Mouse (Mus musculus): ENCODE results near the gene 4930447C04Rik. TPM values are rescaled to one million over a fixed set of nuclear protein-coding genes. Genes with fewer than 3 reads are reported as not detected.

4930447C04Rik gene
- total and polyA plus RNA-seq, 3 experiments = 0.66 TPM; not detected in 2

GRCm38 (mm10) chr12:72976172-72976571, 35.6 kb upstream of the 4930447C04Rik start:
- TF ChIP-seq CTCF (IDR thresholded peaks at IDR 0.05; ENCODE audit: low read depth, low read length) = no peak
- no peak for TF ChIP-seq POLR2AphosphoS5 (IDR thresholded peaks at IDR 0.05; ENCODE audit: insufficient replicate concordance, low read depth, low read length)
- TF ChIP-seq GATA1 (IDR thresholded peaks at IDR 0.05; ENCODE audit: borderline replicate concordance, low read length) = no peak
- no peak for TF ChIP-seq GATA2 (IDR thresholded peaks at IDR 0.05; ENCODE audit: borderline replicate concordance, low read depth, low read length)
- no peak for TF ChIP-seq TAL1 (conservative IDR thresholded peaks at IDR 0.05; ENCODE audit: low read depth, low read length)
- H3K4me3 ChIP-seq (ENCODE audit: low read depth, low read length) = peak overlapping the region; percentile 37; the same call in 1 of the 2 replicates
- ATAC-seq (ENCODE audit: extremely low read depth, insufficient number of reproducible peaks, low FRiP score, poor library complexity, severe bottlenecking) = no peak

GRCm38 (mm10) chr12:72973161-72973560, 32.6 kb upstream of the 4930447C04Rik start:
- peaks cover 9% of the 10 kb centered on the region; the same call in 1 of the 2 replicates for H3K27me3 ChIP-seq (ENCODE audit: insufficient read depth, low read length)
- H3K9me3 ChIP-seq (replicated peaks) = no peaks in the 10 kb centered on the region
- H3K36me3 ChIP-seq (replicated peaks) = no peaks in the 10 kb centered on the region
- no peak overlapping the region for H3K4me3 ChIP-seq (ENCODE audit: low read depth, low read length)
- peaks cover 9% of the 10 kb centered on the region for H3K4me1 ChIP-seq (ENCODE audit: insufficient read depth, low read depth, low read length)
- TF ChIP-seq POLR2AphosphoS5 (IDR thresholded peaks at IDR 0.05; ENCODE audit: insufficient replicate concordance, low read depth, low read length) (no peak), GATA2 (IDR thresholded peaks at IDR 0.05; ENCODE audit: borderline replicate concordance, low read depth, low read length) (no peak), CTCF (IDR thresholded peaks at IDR 0.05; ENCODE audit: low read depth, low read length) (no peak), TAL1 (conservative IDR thresholded peaks at IDR 0.05; ENCODE audit: low read depth, low read length) (no peak), GATA1 (IDR thresholded peaks at IDR 0.05; ENCODE audit: borderline replicate concordance, low read length) (no peak)
- DNase-seq (ENCODE audit: low spot score) (peak; percentile 20), ATAC-seq (ENCODE audit: extremely low read depth, insufficient number of reproducible peaks, low FRiP score, poor library complexity, severe bottlenecking) (0 out of 2 replicates have a peak, but pooled peaks have one; percentile 30)

More at GRCm38 (mm10) chr12:72976172-72976571, 35.6 kb upstream of the 4930447C04Rik start:
- Histone ChIP-seq H3K4me1 (ENCODE audit: insufficient read depth, low read depth, low read length) (peaks cover 9% of the 10 kb centered on the region), H3K36me3 (replicated peaks) (no peaks in the 10 kb centered on the region), H3K9me3 (replicated peaks) (no peaks in the 10 kb centered on the region), H3K27me3 (ENCODE audit: insufficient read depth, low read length) (peaks cover 21% of the 10 kb centered on the region)
- DNase-seq (ENCODE audit: low spot score) = no peak

GRCm38 (mm10) chr12:72970620-72971019, 30.0 kb upstream of the 4930447C04Rik start:
- no peaks in the 10 kb centered on the region for H3K9me3 ChIP-seq (replicated peaks)
- no peaks in the 10 kb centered on the region for H3K36me3 ChIP-seq (replicated peaks)
- peaks cover 5% of the 10 kb centered on the region; the same call in 1 of the 2 replicates for H3K27me3 ChIP-seq (ENCODE audit: insufficient read depth, low read length)
- no peak for DNase-seq (ENCODE audit: low spot score)
- ATAC-seq (ENCODE audit: extremely low read depth, insufficient number of reproducible peaks, low FRiP score, poor library complexity, severe bottlenecking) = no peak
- peaks cover 2% of the 10 kb centered on the region; the same call in 1 of the 2 replicates for H3K4me1 ChIP-seq (ENCODE audit: insufficient read depth, low read depth, low read length)
- no peak for TF ChIP-seq CTCF (IDR thresholded peaks at IDR 0.05; ENCODE audit: low read depth, low read length)
- no peak for TF ChIP-seq GATA1 (IDR thresholded peaks at IDR 0.05; ENCODE audit: borderline replicate concordance, low read length)
- TF ChIP-seq TAL1 (conservative IDR thresholded peaks at IDR 0.05; ENCODE audit: low read depth, low read length) = no peak
- no peak for TF ChIP-seq POLR2AphosphoS5 (IDR thresholded peaks at IDR 0.05; ENCODE audit: insufficient replicate concordance, low read depth, low read length)
- no peak for TF ChIP-seq GATA2 (IDR thresholded peaks at IDR 0.05; ENCODE audit: borderline replicate concordance, low read depth, low read length)
- H3K4me3 ChIP-seq (ENCODE audit: low read depth, low read length) = no peak overlapping the region

DNA sequence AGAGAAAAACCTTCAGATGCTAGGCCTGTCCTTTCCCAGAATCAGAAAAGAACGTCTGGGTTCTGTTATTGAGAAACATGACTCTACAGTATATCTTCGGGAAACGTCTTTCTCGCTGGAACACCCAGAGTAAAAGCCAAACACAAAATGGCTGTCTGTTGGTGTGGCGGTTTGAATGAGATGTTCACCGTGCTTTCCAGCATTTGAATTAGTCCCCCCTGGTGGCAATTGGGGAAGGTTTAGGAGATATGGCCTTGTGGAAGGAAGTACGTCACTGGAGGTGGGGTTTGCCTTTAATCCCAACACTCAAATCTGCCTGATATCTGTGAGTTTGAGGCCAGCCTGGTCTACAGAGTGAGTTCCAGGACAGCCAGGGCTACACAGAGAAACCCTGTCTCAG, 27.0 kb upstream of the 4930447C04Rik start:
- H3K27me3 ChIP-seq (ENCODE audit: insufficient read depth, low read length) = peaks cover 2% of the 10 kb centered on the region; the same call in 1 of the 2 replicates
- H3K4me1 ChIP-seq (ENCODE audit: insufficient read depth, low read depth, low read length) = no peaks in the 10 kb centered on the region
- TF ChIP-seq POLR2AphosphoS5 (IDR thresholded peaks at IDR 0.05; ENCODE audit: insufficient replicate concordance, low read depth, low read length) (no peak), CTCF (IDR thresholded peaks at IDR 0.05; ENCODE audit: low read depth, low read length) (no peak), TAL1 (conservative IDR thresholded peaks at IDR 0.05; ENCODE audit: low read depth, low read length) (no peak)
- no peaks in the 10 kb centered on the region for H3K9me3 ChIP-seq (replicated peaks)
- no peak for ATAC-seq (ENCODE audit: extremely low read depth, insufficient number of reproducible peaks, low FRiP score, poor library complexity, severe bottlenecking)
- DNase-seq (ENCODE audit: low spot score) = no peak
- no peak overlapping the region for H3K4me3 ChIP-seq (ENCODE audit: low read depth, low read length)
- no peaks in the 10 kb centered on the region for H3K36me3 ChIP-seq (replicated peaks)

DNA sequence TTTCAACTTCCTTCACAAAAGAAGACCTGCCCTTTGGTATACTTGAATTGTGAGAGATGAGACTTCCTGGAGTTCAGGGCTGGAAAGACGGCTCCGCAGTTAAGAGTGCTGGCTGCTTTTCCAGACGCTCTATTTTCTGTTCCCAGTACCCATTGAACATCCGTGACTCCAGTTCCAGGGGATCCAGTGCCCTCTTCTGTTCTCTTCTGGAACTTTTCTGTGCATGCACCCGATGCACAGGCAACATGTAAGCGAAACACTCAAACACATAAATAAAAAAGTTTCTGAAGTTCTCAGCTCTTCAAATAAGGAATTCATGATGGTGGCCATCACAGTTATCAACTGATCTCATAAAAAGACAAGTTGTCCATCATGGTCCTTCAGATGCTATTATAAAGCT, 22.2 kb upstream of the 4930447C04Rik start:
- no peaks in the 10 kb centered on the region for H3K4me1 ChIP-seq (ENCODE audit: insufficient read depth, low read depth, low read length)
- no peak overlapping the region for H3K4me3 ChIP-seq (ENCODE audit: low read depth, low read length)
- TF ChIP-seq GATA1 (IDR thresholded peaks at IDR 0.05; ENCODE audit: borderline replicate concordance, low read length) = no peak
- no peak for TF ChIP-seq GATA2 (IDR thresholded peaks at IDR 0.05; ENCODE audit: borderline replicate concordance, low read depth, low read length)
- H3K27me3 ChIP-seq (ENCODE audit: insufficient read depth, low read length) = no peaks in the 10 kb centered on the region
- DNase-seq (ENCODE audit: low spot score) = no peak
- no peaks in the 10 kb centered on the region for H3K36me3 ChIP-seq (replicated peaks)
- H3K9me3 ChIP-seq (replicated peaks) = no peaks in the 10 kb centered on the region
- ATAC-seq (ENCODE audit: extremely low read depth, insufficient number of reproducible peaks, low FRiP score, poor library complexity, severe bottlenecking) = no peak

DNA sequence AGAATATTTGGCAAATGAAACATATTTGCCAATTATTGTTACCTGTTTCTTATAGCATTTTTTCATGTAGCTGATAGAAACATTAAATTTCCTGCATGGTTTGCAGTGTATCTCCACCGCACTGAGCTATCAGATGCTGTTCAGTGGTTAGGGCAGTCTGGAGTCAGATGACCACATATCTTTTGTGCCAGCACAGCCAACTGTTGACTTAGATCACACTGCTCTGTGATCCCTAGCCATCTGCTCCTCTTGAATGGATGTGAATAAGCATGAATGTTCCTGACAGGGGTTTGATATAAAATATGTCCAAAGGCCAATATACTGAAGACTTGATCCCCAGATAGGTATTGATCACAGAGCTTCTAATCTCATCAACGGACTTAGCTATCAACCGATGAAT, 17.9 kb upstream of the 4930447C04Rik start:
- H3K27me3 ChIP-seq (ENCODE audit: insufficient read depth, low read length) = peaks cover 17% of the 10 kb centered on the region
- TF ChIP-seq GATA1 (IDR thresholded peaks at IDR 0.05; ENCODE audit: borderline replicate concordance, low read length) = no peak
- no peak for TF ChIP-seq POLR2AphosphoS5 (IDR thresholded peaks at IDR 0.05; ENCODE audit: insufficient replicate concordance, low read depth, low read length)
- no peak for TF ChIP-seq CTCF (IDR thresholded peaks at IDR 0.05; ENCODE audit: low read depth, low read length)
- no peak for TF ChIP-seq GATA2 (IDR thresholded peaks at IDR 0.05; ENCODE audit: borderline replicate concordance, low read depth, low read length)
- no peak for TF ChIP-seq TAL1 (conservative IDR thresholded peaks at IDR 0.05; ENCODE audit: low read depth, low read length)

More for the DNA sequence above, 17.9 kb upstream of the 4930447C04Rik start:
- ATAC-seq (ENCODE audit: extremely low read depth, insufficient number of reproducible peaks, low FRiP score, poor library complexity, severe bottlenecking) (no peak), DNase-seq (ENCODE audit: low spot score) (no peak)
- Histone ChIP-seq H3K36me3 (replicated peaks) (no peaks in the 10 kb centered on the region), H3K4me1 (ENCODE audit: insufficient read depth, low read depth, low read length) (no peaks in the 10 kb centered on the region), H3K4me3 (ENCODE audit: low read depth, low read length) (no peak overlapping the region), H3K9me3 (replicated peaks) (no peaks in the 10 kb centered on the region)

All from G1E (cell line).